Mouse (Mus musculus): ENCODE measurements around the gene Ctdsp2. TPM values are rescaled to one million over a fixed set of nuclear protein-coding genes. Genes with fewer than 3 reads are reported as not detected.

Ctdsp2 gene
- polyA plus RNA-seq, 1 experiment, result 2.2 TPM

DNA sequence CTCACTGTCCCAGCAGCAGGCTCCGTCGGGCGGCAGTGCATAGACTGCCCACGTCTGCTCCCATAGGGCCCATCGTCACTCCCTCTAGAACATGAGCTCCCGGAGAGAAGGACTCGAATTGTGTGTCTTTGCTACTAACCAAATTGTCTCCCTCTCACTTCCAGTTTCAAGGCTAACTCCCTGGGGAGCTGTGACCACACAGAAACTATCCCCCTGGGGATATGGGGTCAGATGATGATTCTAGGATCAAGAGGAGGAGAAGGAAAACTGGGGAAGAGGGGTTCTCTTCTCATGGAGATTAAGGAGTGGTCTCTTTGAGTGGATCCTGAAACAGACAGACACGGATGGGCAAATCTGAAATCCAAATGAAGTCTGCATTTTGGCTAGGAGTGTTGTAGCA lies 18.0 kb upstream of the Ctdsp2 start:
- H3K27me3 ChIP-seq (ENCODE audit: control insufficient read depth), result peaks cover 21% of the 10 kb centered on the region
- TF ChIP-seq GATA1 (IDR thresholded peaks at IDR 0.05; ENCODE audit: low read length) (no peak), TAL1 (IDR thresholded peaks at IDR 0.05; ENCODE audit: low read length) (no peak)
- no peaks in the 10 kb centered on the region for H3K9me3 ChIP-seq (ENCODE audit: control insufficient read depth, low read length)
- H3K4me3 ChIP-seq (replicated peaks), result no peak overlapping the region
- H3K4me1 ChIP-seq (ENCODE audit: control insufficient read depth), result peaks cover 8% of the 10 kb centered on the region
- no peaks in the 10 kb centered on the region for H3K36me3 ChIP-seq (ENCODE audit: control insufficient read depth)

DNA sequence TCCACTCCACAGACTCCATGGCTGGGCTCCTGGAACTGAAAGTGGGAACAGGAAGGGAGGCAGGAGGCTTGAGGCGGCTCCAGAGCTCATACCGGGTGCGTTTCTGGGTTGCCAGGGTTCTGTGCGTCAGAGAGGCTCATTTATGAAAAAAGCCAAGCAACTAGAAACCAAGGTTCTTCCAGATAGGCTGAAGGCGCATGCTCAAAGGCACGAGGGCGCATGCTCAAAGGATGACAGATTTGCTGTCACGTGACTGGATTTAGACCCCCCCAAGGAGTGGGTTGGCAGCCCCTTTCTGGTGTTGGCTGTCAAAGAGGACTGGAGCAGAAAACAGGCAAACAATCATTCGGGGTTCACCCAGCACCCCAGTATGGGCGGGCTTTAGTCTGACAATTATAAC lies 16.8 kb upstream of the Ctdsp2 start:
- peaks cover 19% of the 10 kb centered on the region for H3K27me3 ChIP-seq (ENCODE audit: control insufficient read depth)
- peaks cover 8% of the 10 kb centered on the region for H3K4me1 ChIP-seq (ENCODE audit: control insufficient read depth)
- TF ChIP-seq TAL1 (IDR thresholded peaks at IDR 0.05; ENCODE audit: low read length), result no peak
- no peak for TF ChIP-seq GATA1 (IDR thresholded peaks at IDR 0.05; ENCODE audit: low read length)
- H3K9me3 ChIP-seq (ENCODE audit: control insufficient read depth, low read length), result no peaks in the 10 kb centered on the region
- H3K36me3 ChIP-seq (ENCODE audit: control insufficient read depth), result no peaks in the 10 kb centered on the region
- H3K4me3 ChIP-seq (replicated peaks), result no peak overlapping the region

DNA sequence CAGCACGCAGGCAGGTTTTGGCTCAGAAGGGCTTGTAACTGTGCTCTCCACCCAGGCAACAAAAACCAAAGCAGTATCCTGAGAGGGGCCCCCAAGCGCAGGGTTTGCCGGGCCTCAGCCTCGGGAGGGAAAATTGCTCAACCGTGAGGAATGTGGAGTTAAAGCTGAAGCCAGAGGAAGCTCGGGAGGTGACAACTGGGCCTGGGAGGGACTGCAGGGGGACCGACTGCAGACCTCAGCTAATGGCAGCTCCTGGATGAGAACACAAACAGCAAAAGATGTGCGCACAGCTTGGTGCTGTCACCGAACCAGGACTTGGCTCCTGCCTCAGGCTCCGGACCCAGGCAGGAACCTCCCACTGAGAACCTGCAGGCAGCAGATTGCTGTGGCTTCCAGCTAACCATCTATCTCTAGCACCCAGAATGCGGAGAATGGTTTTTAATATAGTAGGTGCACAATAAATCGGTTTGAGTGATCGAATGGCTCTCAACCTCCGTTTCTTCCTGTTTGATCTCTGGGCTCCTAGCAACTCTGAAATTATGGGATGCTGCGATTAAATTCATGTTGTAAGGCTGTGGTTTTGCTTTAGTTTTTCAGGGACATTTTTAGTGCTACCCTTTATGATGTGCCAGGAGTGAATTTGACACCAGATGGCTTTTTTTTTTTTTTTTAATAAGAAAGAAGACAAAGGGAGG lies 16.1 kb upstream of the Ctdsp2 start:
- Histone ChIP-seq H3K4me1 (ENCODE audit: control insufficient read depth) (peaks cover 6% of the 10 kb centered on the region), H3K9me3 (ENCODE audit: control insufficient read depth, low read length) (0 out of 2 replicates have a peak, but pooled peaks cover 2% of the 10 kb centered on the region), H3K4me3 (replicated peaks) (no peak overlapping the region), H3K36me3 (ENCODE audit: control insufficient read depth) (no peaks in the 10 kb centered on the region), H3K27me3 (ENCODE audit: control insufficient read depth) (peaks cover 16% of the 10 kb centered on the region)
- TF ChIP-seq TAL1 (IDR thresholded peaks at IDR 0.05; ENCODE audit: low read length), result no peak
- TF ChIP-seq GATA1 (IDR thresholded peaks at IDR 0.05; ENCODE audit: low read length), result no peak

DNA sequence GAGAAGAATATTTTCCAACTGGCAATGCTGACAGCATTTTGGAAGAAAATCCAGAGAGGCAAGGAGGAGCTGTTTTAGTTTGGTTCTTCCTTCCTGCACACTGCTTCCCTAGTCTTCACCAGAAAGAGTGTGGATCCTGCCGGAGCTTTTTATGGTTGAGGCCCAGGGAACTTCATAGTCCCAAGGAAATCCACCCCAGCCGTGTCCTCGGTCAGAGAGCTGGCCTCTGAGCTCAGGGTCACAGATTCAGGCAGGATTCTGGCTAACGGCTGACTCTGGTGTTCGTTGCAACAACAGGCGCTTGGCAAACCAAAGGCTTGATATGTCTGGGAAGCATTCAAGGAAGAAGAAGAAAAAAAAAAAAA lies 15.6 kb upstream of the Ctdsp2 start:
- Histone ChIP-seq H3K4me1 (ENCODE audit: control insufficient read depth) (peaks cover under 1% of the 10 kb centered on the region), H3K9me3 (ENCODE audit: control insufficient read depth, low read length) (0 out of 2 replicates have a peak, but pooled peaks cover 2% of the 10 kb centered on the region)

DNA sequence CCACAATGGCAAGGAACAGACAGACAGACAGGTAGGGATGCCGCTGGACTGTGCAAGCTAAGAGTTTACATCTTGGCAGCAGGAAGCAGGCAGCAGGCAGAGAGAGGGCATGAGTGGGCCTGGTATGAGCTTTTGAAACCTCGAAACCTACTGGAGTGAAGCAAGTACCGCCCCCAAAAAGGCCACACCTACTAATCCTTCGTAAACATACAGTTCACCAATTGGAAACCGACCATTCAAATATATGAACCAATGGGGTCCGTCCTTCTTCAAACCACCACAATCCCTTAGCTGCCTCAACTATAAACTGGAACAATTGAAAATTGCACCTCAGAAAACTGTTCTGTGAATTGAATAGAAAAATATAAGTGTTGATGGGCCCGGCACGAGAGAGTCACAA lies 14.7 kb upstream of the Ctdsp2 start:
- TF ChIP-seq TAL1 (IDR thresholded peaks at IDR 0.05; ENCODE audit: low read length), result no peak
- TF ChIP-seq GATA1 (IDR thresholded peaks at IDR 0.05; ENCODE audit: low read length), result no peak
- no peaks in the 10 kb centered on the region; the same call in 1 of the 2 replicates for H3K4me1 ChIP-seq (ENCODE audit: control insufficient read depth)
- peaks cover 13% of the 10 kb centered on the region for H3K27me3 ChIP-seq (ENCODE audit: control insufficient read depth)
- no peak overlapping the region for H3K4me3 ChIP-seq (replicated peaks)
- no peaks in the 10 kb centered on the region for H3K36me3 ChIP-seq (ENCODE audit: control insufficient read depth)
- 0 out of 2 replicates have a peak, but pooled peaks cover 2% of the 10 kb centered on the region for H3K9me3 ChIP-seq (ENCODE audit: control insufficient read depth, low read length)

More for the DNA sequence above, 15.6 kb upstream of the Ctdsp2 start:
- no peak for TF ChIP-seq GATA1 (IDR thresholded peaks at IDR 0.05; ENCODE audit: low read length)
- no peak for TF ChIP-seq TAL1 (IDR thresholded peaks at IDR 0.05; ENCODE audit: low read length)
- no peaks in the 10 kb centered on the region for H3K36me3 ChIP-seq (ENCODE audit: control insufficient read depth)
- no peak overlapping the region for H3K4me3 ChIP-seq (replicated peaks)
- H3K27me3 ChIP-seq (ENCODE audit: control insufficient read depth), result peaks cover 13% of the 10 kb centered on the region

DNA sequence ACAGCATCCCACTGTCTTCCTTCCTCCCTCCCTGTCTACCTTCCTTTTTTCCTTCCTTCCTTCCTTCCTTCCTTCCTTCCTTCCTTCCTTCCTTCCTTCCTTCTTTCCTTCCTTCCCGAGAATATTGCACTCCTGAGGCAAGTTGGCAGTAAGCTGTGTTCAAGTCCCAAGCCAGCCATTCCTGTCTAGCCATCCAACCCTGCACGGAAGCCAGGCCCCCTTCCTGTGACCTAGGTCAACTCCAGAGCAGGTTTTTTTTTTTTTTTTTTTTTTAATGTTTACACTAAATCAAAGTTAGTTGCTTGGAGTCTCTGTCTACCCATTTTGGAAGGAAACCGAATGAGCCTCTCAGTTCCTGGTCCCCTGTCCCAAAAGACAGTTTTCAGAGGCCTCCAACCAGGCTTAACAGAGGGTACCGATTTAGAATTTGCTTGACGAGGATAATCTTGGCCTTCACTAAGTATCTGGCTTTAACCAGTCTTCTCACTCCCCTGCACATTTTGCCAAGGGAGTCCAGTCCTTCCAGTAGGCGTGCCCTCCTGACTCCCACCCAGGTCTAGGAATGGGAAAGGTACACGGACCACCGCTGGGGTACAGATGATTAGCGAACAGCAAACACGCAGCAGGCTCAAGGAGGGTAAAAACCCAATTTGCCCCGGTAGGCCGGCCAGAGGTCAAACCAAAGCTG lies 7.0 kb upstream of the Ctdsp2 start:
- peaks cover 9% of the 10 kb centered on the region for H3K4me1 ChIP-seq (ENCODE audit: control insufficient read depth)
- 0 out of 2 replicates have a peak, but pooled peaks cover 2% of the 10 kb centered on the region for H3K9me3 ChIP-seq (ENCODE audit: control insufficient read depth, low read length)
- no peak overlapping the region for H3K4me3 ChIP-seq (replicated peaks)
- no peaks in the 10 kb centered on the region for H3K36me3 ChIP-seq (ENCODE audit: control insufficient read depth)
- H3K27me3 ChIP-seq (ENCODE audit: control insufficient read depth), result peaks cover 32% of the 10 kb centered on the region
- no peak for TF ChIP-seq TAL1 (IDR thresholded peaks at IDR 0.05; ENCODE audit: low read length)
- no peak for TF ChIP-seq GATA1 (IDR thresholded peaks at IDR 0.05; ENCODE audit: low read length)

DNA sequence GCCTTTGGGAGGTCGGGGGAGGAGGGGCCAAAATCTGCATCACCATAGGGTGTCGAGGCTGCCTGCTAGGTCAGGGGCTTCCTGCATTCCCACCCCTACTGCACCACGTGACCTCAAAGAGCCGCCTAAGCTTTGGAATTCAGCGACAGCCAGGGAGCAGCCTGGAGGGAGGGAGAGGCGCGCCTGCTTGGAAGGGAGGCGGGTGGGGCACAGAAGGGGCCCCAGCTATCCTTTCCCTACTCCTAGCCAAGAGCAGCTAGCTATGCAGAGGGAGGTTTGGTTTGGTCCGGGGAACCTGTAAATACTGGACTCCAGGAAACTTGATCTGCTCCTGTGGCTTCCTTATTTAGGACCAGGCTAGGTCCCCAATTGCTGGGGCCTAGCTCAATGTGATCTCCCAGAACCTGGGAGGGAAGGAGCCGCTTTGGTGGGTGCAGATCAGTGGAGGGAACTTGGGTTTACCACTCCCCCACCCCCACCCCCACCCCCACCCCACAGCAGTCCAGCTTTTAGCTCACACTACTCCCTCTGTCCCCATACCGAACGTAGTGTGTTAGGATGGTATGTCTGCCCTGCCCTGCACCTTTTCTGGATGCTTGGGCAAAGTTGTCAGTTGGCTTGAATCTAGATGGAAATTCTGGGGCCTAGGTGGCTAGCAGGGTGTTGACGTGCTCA lies 6.3 kb upstream of the Ctdsp2 start:
- Histone ChIP-seq H3K4me1 (ENCODE audit: control insufficient read depth) (peaks cover 9% of the 10 kb centered on the region), H3K4me3 (replicated peaks) (no peak overlapping the region), H3K9me3 (ENCODE audit: control insufficient read depth, low read length) (no peaks in the 10 kb centered on the region), H3K36me3 (ENCODE audit: control insufficient read depth) (no peaks in the 10 kb centered on the region), H3K27me3 (ENCODE audit: control insufficient read depth) (peaks cover 35% of the 10 kb centered on the region)
- no peak for TF ChIP-seq TAL1 (IDR thresholded peaks at IDR 0.05; ENCODE audit: low read length)
- TF ChIP-seq GATA1 (IDR thresholded peaks at IDR 0.05; ENCODE audit: low read length), result no peak

DNA sequence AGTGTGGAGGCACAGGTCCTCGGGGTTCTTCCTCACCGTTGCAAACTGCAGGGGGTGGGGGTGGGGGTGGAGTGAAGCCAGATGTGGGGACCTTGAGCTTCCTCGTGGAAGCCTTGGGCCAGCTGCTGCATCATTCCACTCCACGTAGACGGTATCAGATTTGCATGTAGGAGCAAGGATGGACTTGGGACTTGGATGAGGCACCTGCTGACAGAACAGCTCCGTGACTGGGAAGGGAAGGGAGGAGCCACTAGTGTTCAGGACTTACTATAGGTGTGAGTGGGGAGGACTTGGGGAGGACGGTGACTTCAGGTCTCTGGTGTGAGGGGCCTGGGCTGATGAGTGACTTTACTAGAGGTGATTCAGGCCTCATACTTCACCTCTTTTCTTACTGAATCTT lies 5.5 kb upstream of the Ctdsp2 start:
- TF ChIP-seq TAL1 (IDR thresholded peaks at IDR 0.05; ENCODE audit: low read length) (no peak), GATA1 (IDR thresholded peaks at IDR 0.05; ENCODE audit: low read length) (no peak)
- H3K36me3 ChIP-seq (ENCODE audit: control insufficient read depth), result no peaks in the 10 kb centered on the region
- H3K4me1 ChIP-seq (ENCODE audit: control insufficient read depth), result peaks cover 15% of the 10 kb centered on the region
- no peaks in the 10 kb centered on the region for H3K9me3 ChIP-seq (ENCODE audit: control insufficient read depth, low read length)
- no peak overlapping the region for H3K4me3 ChIP-seq (replicated peaks)
- peaks cover 35% of the 10 kb centered on the region for H3K27me3 ChIP-seq (ENCODE audit: control insufficient read depth)

DNA sequence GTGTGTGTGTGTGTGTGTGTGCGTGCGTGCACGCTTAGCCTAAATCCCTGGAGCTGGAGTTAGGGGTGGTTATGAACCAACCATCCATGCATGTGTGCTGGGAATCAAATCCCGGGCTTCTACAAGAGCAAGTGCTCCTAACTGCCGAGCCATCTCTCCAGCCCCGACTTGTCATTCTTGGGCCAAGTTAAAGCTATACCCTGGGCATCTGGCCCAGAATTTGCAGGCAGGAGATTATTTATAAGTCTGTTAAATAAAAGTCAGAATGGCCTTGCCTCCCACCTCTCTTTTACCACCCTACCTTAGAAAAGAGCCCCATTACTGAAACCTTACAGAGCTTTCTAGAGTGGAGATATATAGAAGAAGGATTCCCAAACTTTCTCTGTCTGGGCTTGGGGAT lies 2.8 kb upstream of the Ctdsp2 start:
- Histone ChIP-seq H3K27me3 (ENCODE audit: control insufficient read depth) (peaks cover 49% of the 10 kb centered on the region), H3K4me1 (ENCODE audit: control insufficient read depth) (peaks cover 33% of the 10 kb centered on the region), H3K36me3 (ENCODE audit: control insufficient read depth) (peaks cover 3% of the 10 kb centered on the region; the same call in 1 of the 2 replicates), H3K9me3 (ENCODE audit: control insufficient read depth, low read length) (no peaks in the 10 kb centered on the region), H3K4me3 (replicated peaks) (no peak overlapping the region)
- TF ChIP-seq TAL1 (IDR thresholded peaks at IDR 0.05; ENCODE audit: low read length), result no peak
- TF ChIP-seq GATA1 (IDR thresholded peaks at IDR 0.05; ENCODE audit: low read length), result no peak

Measured in erythroblast, embryonic 14.5 days (primary cell).